Mouse (Mus musculus) cerebellum, adult 11-12 months (tissue): Measurements from ENCODE around the gene 4933402J07Rik.

Experiments used
- DNase-seq: peaks from one replicate; pipeline ENCODE4 v3.0.0; 2022

The 4933402J07Rik gene

DNA sequence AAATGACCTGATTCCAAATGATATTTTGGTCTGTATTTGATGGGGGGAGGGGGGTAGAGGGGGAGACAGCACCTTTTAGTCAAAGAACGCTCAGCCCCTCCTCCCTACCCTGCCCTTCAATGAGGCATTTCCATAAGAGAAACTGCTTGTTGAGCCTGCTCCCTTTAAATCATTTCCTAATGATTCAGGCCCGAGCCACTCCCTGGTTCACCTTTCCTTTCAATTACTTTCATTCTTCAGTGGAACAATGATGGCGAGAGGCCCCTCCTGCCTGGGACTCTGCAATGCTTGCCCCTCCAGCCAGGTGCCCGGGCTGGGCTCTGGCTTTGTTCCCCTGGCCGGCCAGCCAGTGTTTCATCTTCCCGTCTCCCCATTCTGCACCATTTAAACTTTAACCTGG lies 66.0 kb downstream of the 4933402J07Rik start:
- no peak for DNase-seq

DNA sequence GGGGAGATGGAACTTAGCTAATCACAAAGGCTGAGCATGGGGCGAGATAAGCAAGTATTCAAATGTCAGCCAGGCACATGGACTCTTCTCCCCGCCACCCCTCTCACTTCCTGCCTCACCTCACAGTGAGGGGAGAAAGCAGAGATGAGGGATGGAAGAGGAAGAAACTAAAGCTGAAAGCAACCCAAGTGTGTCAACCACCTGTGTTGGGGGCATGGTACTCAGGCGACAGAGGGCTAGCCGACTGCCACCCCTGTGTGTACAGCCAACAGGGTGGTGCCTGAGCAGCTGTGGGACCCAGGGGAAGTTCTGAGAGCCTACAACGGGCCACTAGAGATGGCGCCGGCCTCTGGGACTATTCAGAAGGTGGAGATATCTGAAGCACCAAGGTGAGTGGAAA lies 68.1 kb downstream of the 4933402J07Rik start:
- no peak for DNase-seq

DNA sequence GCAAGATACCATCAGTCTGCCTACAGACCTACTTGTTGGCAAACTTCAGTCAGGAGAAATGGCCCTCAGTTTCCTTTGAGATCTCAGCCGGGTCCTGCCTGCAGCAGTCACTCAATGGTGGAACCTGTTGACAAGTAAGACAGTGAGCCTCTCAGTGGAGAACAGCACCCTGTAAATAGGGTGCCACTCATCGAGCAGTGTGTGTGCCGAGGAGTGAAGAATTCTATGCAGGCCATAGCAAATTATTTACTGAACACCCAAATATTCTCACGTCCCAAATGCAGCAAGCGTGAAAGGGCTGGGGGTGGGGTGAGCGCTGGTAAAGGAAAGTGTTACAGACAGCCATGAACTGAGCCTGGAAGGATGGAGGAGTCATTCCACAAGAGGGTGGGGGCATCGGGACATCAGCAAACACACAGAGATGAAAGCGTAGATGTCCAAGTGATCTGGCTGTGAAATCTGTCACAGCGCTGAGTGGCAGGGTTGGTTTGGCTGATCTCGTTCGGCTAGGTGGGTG lies 72.6 kb downstream of the 4933402J07Rik start:
- no peak for DNase-seq
